ENCODE assay signal across 10 mouse cellular contexts in the genomic region with DNA sequence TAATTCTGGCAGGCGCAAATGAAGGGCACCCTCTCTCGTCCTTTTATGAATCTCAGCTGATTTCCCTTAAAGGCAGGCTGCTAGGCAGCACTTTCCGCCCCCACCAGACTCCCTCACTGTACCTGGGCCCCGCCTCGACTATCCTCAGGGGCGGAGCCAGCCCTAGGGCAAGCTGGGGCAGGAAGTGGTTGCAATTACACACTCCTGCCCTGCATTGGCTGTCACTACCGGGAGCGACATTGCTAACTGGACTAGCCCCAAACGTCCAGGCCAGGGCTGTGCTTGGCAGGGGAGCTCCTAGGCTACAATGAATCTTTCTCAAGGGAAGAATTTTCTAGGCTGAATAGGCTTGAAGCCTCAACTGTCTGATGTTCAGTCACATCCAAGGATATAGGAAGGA. TPM values are rescaled to one million over a fixed set of nuclear protein-coding genes. Genes with fewer than 3 reads are reported as not detected.
A peak's percentile ranks its signal among the peaks of the same experiment; 100 is the strongest.
DNase-seq lines count a peak whose midpoint lies in the region; ATAC-seq lines count a peak whose summit lies in the region.
"Had no signal": no experiment of that assay in that cellular context is flagged by ENCODE, and none has a peak within 500 bp of the region (broad histone marks: within the 10 kb centered on the region; RNA-seq: fewer than 3 reads in every experiment).

No protein-coding gene starts in this region.

- no peak overlapping the region for H3K4me2 ChIP-seq in stomach, embryonic 15.5 days
- H3K4me2 ChIP-seq: midbrain, embryonic 12.5 days had no signal

- H3K9ac ChIP-seq in stomach, embryonic 15.5 days, result no peak overlapping the region
- H3K9ac ChIP-seq: midbrain, embryonic 12.5 days had no signal

- no peaks in the 10 kb centered on the region for H3K9me3 ChIP-seq in embryonic facial prominence, embryonic 10.5 days
- H3K9me3 ChIP-seq in stomach, embryonic 15.5 days, result no peaks in the 10 kb centered on the region
- H3K9me3 ChIP-seq: midbrain, embryonic 12.5 days had no signal

- peaks cover 19% of the 10 kb centered on the region for H3K4me1 ChIP-seq in embryonic facial prominence, embryonic 10.5 days
- no peaks in the 10 kb centered on the region for H3K4me1 ChIP-seq in stomach, embryonic 15.5 days
- H3K4me1 ChIP-seq: midbrain, embryonic 12.5 days had no signal

- peaks cover 59% of the 10 kb centered on the region for H3K27me3 ChIP-seq in embryonic facial prominence, embryonic 10.5 days (replicated peaks; ENCODE audit: low read depth, poor library complexity, severe bottlenecking)
- H3K27me3 ChIP-seq in stomach, embryonic 15.5 days (replicated peaks), result no peaks in the 10 kb centered on the region

- 21% methylated on average over 9 of the region's 9 CpGs for WGBS in embryonic facial prominence, embryonic 10.5 days
- WGBS in stomach, embryonic 15.5 days, result 23% methylated on average over 9 of the region's 9 CpGs

- H3K27ac ChIP-seq in embryonic facial prominence, embryonic 10.5 days (replicated peaks), result no peak overlapping the region
- H3K27ac ChIP-seq in stomach, embryonic 15.5 days, result no peak overlapping the region
- H3K27ac ChIP-seq: midbrain, embryonic 12.5 days had no signal

- no peak overlapping the region for H3K4me3 ChIP-seq in embryonic facial prominence, embryonic 10.5 days
- H3K4me3 ChIP-seq in stomach, embryonic 15.5 days (replicated peaks), result no peak overlapping the region
- H3K4me3 ChIP-seq: midbrain, embryonic 12.5 days had no signal

- ATAC-seq in stomach, embryonic 15.5 days (ENCODE audit: insufficient read depth, low FRiP score, low read depth), result 0 out of 2 replicates have a peak, but pooled peaks have one; percentile 59
- no peak for ATAC-seq in frontal cortex, adult (ENCODE audit: low TSS enrichment)
- ATAC-seq: Patski had no signal

- peak; percentile 9 for DNase-seq in gastrocnemius, postnatal 14 days
- DNase-seq in gastrocnemius, adult 18-20 months (ENCODE audit: low spot score), result no peak
- peak; percentile 34 for DNase-seq in embryonic facial prominence, embryonic 10.5 days (ENCODE audit: low spot score)
- DNase-seq in lung, adult 18-20 months, result peak; percentile 51 to 52
- DNase-seq in cerebellum, adult 18-20 months, result no peak
- no peak for DNase-seq in left cerebral cortex, adult 11 months (ENCODE audit: low spot score)

- intact Hi-C loops in gastrocnemius, postnatal 14 days (cut with DNase I; ENCODE audit: low total_unique reads), result no loop called here

- H3K36me3 ChIP-seq in embryonic facial prominence, embryonic 10.5 days (replicated peaks), result no peaks in the 10 kb centered on the region
- no peaks in the 10 kb centered on the region for H3K36me3 ChIP-seq in stomach, embryonic 15.5 days
- H3K36me3 ChIP-seq: midbrain, embryonic 12.5 days had no signal

RNA-seq across cellular contexts. Expression of gene Bcorl1, which starts 23.0 kb away (rescaled TPM):
- 1 to 10 TPM; 5.5 to 8.4 TPM for total RNA-seq in gastrocnemius, postnatal 14 days (2021)
- 1 to 10 TPM; 5.8 to 7.5 TPM for total RNA-seq in gastrocnemius, adult 18-20 months (2021)
- 4.6 and 4.8 TPM in 2 replicates for polyA plus RNA-seq in embryonic facial prominence, embryonic 10.5 days (2016; fragmentation: Nextera tagmentation; extraction: Ambion mirVana)
- 5.4 and 6.0 TPM in 2 replicates for polyA plus RNA-seq in stomach, embryonic 15.5 days (2015; fragmentation: Nextera tagmentation; extraction: Ambion mirVana)

Comparison
In these comparisons a context has a peak if more than half of its experiments do, and no peak if none do; other contexts are left out.
1. DNase-seq: peak in gastrocnemius, postnatal 14 days (single experiment), embryonic facial prominence, embryonic 10.5 days (single experiment) and lung, adult 18-20 months (2 of 2); none in gastrocnemius, adult 18-20 months (single experiment), cerebellum, adult 18-20 months (0 of 2) and left cerebral cortex, adult 11 months (single experiment).